Mouse (Mus musculus): ENCODE results near the gene Igf2bp3. TPM values are rescaled to one million over a fixed set of nuclear protein-coding genes. Genes with fewer than 3 reads are reported as not detected.
"Not testable (repeated sequence)": the region's sequence is repeated elsewhere in the genome, so short reads cannot be mapped to it uniquely, and the experiment has no call there.

The Igf2bp3 gene
- total RNA-seq (2021), result under 1 TPM in 1 of 2 experiments, not detected in 1; 0.35 TPM
- long read RNA-seq, experiment 1, partial matches to known transcripts, result 0 of 46 reads
- long read RNA-seq, experiment 1, other reads (novel, unspliced or antisense), result 46 of 46 reads
- long read RNA-seq, experiment 2, partial matches to known transcripts, result 0 of 32 reads
- long read RNA-seq, experiment 2, other reads (novel, unspliced or antisense), result 32 of 32 reads

DNA sequence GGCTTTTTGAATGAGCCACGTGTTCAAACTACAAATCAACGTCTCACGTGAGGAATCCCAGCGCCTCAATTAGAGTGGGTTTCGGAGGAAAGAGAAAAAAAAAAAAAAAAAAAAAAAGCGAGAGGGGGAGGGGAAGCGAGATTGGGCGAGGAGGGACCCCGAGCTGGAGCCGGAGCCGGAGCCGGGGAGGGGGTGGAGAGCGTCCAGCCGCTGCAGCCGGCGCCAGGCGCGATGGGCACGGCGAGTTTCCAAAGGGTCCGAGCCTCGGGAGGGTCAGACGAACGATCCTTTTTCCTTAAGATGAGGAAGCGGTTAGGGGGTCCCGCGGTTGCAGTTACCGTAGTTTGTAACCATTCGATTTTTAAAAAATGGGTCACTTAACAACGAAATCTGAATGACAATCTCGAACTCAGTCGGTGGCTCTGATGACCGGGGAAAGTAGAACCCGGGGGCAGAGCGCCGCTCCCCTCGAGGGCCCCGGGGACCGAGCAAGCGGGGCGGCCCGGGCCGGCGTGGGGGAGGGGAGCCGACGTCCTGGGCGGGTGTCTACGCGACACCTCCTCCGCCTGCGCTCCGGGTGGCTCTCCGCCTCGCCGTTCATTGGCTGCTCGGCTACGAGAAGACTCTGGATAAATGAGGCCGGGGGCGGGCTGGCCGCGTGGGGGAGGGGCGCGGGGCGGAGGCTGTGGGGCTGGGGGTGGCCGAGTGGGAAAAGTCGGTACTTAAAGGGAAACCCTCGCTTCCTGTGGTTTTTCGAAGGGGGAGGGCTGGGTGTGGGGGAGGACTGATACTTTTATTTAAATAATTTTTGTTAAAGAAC lies at the start of gene Igf2bp3:
Gene Igf2bp3, minus strand, starts transcription at position 30 of the 820 bp plus-strand sequence.
- Histone ChIP-seq H3K4me3 (peak within 1 kb of the TSS; percentile 27), H3K27ac (no peak within 1 kb of the TSS)
- no peak for DNase-seq (ENCODE audit: extremely low spot score in 1 of 2, low spot score in 2 of 2)
- TF ChIP-seq CTCF (IDR thresholded peaks at IDR 0.05), result no peak
- intact Hi-C loops (cut with DNase I), result no loop called here

GRCm38 (mm10) chr6:49264446-49264845 lies 49.7 kb upstream of the Igf2bp3 start:
- intact Hi-C loops (cut with DNase I), result loop anchor here (5.0 kb wide), 1 partner anchor 192 kb away; the partner anchor contains the start of gene Malsu1
- not testable (repeated sequence) for H3K4me3 ChIP-seq; H3K27ac ChIP-seq; DNase-seq (ENCODE audit: extremely low spot score in 1 of 2, low spot score in 2 of 2)

DNA sequence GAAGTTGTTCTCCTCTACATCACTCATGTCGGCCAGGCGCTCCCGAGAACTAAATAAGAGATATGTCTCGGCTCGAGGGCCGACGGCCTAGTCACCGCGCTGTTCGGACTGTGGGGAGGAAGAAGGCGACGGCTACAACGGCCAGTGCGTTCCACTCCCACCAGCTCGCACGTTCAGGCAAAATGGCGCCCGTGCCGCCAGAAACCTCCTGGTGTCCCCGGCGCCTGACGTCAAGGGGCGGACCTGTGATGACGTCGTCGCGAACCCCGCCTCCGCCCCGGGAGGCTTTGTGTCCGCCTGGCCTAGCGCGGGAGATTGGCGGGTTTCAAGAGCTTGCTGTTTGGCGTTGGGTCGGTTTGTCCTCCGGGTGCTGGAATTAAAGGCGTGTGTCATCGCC lies 49.1 kb upstream of the Igf2bp3 start, which contains the start of gene Tra2a:
Gene Tra2a, minus strand, starts transcription at position 187 of the 397 bp plus-strand sequence.
- H3K27ac ChIP-seq, result peak within 1 kb of the TSS; percentile 91
- peak; percentile 96 to 97 for DNase-seq (ENCODE audit: extremely low spot score in 1 of 2, low spot score in 2 of 2)
- peak within 1 kb of the TSS; percentile 99 for H3K4me3 ChIP-seq
- intact Hi-C loops (cut with DNase I), result loop anchor here (5.0 kb wide), 1 partner anchor 192 kb away; the partner anchor contains the start of gene Malsu1
- TF ChIP-seq CTCF (IDR thresholded peaks at IDR 0.05), result no peak

GRCm38 (mm10) chr6:49263081-49263846 lies 48.5 kb upstream of the Igf2bp3 start:
- Histone ChIP-seq H3K4me3 (peak overlapping the region; percentile 99), H3K27ac (peak overlapping the region; percentile 91)
- no peak for DNase-seq (ENCODE audit: extremely low spot score in 1 of 2, low spot score in 2 of 2)
- intact Hi-C loops (cut with DNase I), result loop anchor here (5.0 kb wide), 1 partner anchor 191 kb away; the partner anchor contains the start of gene Malsu1
- no peak for TF ChIP-seq CTCF (IDR thresholded peaks at IDR 0.05)

- no peak for TF ChIP-seq CTCF (IDR thresholded peaks at IDR 0.05)
- H3K27ac ChIP-seq, result peak overlapping the region; percentile 91
- intact Hi-C loops (cut with DNase I), result loop anchor here (5.0 kb wide), 1 partner anchor 190 kb away; the partner anchor contains the start of gene Malsu1
- H3K4me3 ChIP-seq, result peak overlapping the region; percentile 99
- no peak for DNase-seq (ENCODE audit: extremely low spot score in 1 of 2, low spot score in 2 of 2)
These were observed 47.7 kb upstream of the Igf2bp3 start for GRCm38 (mm10) chr6:49262421-49262820.

- DNase-seq (ENCODE audit: extremely low spot score in 1 of 2, low spot score in 2 of 2), result no peak
- intact Hi-C loops (cut with DNase I), result loop anchor here (5.0 kb wide), 1 partner anchor 187 kb away; the partner anchor contains the start of gene Malsu1
- no peak for TF ChIP-seq CTCF (IDR thresholded peaks at IDR 0.05)
- Histone ChIP-seq H3K27ac (no peak overlapping the region), H3K4me3 (no peak overlapping the region)
These were observed 45.0 kb upstream of the Igf2bp3 start for GRCm38 (mm10) chr6:49259711-49260110.

DNA sequence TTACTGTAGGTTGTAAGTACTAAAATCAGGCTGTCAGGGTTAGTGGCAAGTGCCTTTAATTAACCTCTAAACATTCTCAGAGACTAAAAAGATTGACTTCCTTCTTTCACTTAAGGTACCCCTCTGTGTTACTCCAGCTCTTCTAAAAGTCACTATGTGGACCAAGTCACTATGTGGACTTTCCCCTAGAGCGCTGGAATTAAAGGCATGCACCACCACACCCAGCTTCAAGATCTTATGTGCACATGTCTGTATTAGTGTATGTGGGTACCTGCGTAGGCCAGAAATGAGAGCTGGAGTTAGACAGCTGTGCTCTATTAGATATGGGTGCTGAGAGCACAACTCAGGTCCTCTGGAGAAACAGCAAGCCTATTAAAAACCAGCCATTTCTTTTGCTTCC lies 43.1 kb upstream of the Igf2bp3 start:
- intact Hi-C loops (cut with DNase I), result no loop called here
- H3K27ac ChIP-seq, result no peak overlapping the region
- DNase-seq (ENCODE audit: extremely low spot score in 1 of 2, low spot score in 2 of 2), result no peak
- no peak overlapping the region for H3K4me3 ChIP-seq
- no peak for TF ChIP-seq CTCF (IDR thresholded peaks at IDR 0.05)

- Histone ChIP-seq H3K27ac (no peak overlapping the region), H3K4me3 (no peak overlapping the region)
- intact Hi-C loops (cut with DNase I), result no loop called here
- no peak for TF ChIP-seq CTCF (IDR thresholded peaks at IDR 0.05)
- no peak for DNase-seq (ENCODE audit: extremely low spot score in 1 of 2, low spot score in 2 of 2)
These were observed 37.5 kb upstream of the Igf2bp3 start for GRCm38 (mm10) chr6:49252207-49252606.

- intact Hi-C loops (cut with DNase I), result no loop called here
- peak; percentile 34 for TF ChIP-seq CTCF (IDR thresholded peaks at IDR 0.05)
- H3K4me3 ChIP-seq, result no peak overlapping the region
These were observed 36.4 kb upstream of the Igf2bp3 start for GRCm38 (mm10) chr6:49251199-49251598.

DNA sequence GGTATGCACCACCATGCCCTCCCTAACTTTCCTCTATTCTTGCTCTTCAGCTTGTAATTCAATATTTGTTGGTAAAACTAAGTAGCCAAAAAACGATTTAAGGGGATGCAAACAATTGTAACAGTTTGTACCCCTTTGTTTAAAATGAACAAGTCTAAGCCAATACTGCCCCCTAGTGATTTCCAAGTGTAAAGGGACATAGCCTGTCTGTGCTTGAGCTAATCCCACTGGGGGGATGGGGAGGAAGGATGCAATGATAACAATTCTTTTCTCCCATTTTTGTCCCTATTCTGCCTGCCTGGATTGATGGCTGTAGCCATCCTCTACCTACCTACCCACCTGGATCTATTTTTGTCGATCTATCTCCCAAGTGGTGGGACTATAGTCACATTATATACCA lies 32.5 kb upstream of the Igf2bp3 start:
- H3K27ac ChIP-seq, result no peak overlapping the region
- TF ChIP-seq CTCF (IDR thresholded peaks at IDR 0.05), result peak; percentile 73
- DNase-seq (ENCODE audit: extremely low spot score in 1 of 2, low spot score in 2 of 2), result no peak
- intact Hi-C loops (cut with DNase I), result no loop called here
- no peak overlapping the region for H3K4me3 ChIP-seq

More at GRCm38 (mm10) chr6:49251199-49251598, 36.4 kb upstream of the Igf2bp3 start:
- H3K27ac ChIP-seq, result no peak overlapping the region
- no peak for DNase-seq (ENCODE audit: extremely low spot score in 1 of 2, low spot score in 2 of 2)

DNA sequence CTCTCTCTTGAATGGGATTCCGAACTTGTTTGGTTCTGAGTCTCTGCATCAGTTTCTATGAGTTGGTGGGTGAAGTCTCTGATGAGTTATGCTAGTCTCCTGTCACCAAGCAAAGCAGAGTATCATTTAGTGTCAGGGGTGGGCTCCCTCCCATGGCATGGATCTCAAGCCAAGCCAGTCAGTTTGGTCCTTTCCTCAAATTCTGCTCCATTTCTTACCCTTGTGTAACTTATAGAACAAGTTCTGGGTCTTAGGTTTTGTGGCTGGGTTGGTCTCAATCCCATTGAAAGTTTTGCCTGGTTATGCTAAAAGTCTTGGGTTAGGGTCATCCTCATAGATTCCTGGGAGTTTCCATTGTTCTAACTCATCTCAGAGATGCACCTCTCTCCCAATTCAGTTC lies 27.6 kb upstream of the Igf2bp3 start:
- intact Hi-C loops (cut with DNase I), result no loop called here
- H3K4me3 ChIP-seq, result no peak overlapping the region
- H3K27ac ChIP-seq, result no peak overlapping the region
- DNase-seq (ENCODE audit: extremely low spot score in 1 of 2, low spot score in 2 of 2), result no peak
- TF ChIP-seq CTCF (IDR thresholded peaks at IDR 0.05), result no peak
